Mouse (Mus musculus) MEL (cell line): Measurements from ENCODE around the gene Tpd52l2.

Source experiments
- ETS1 ChIP-seq: IDR thresholded peaks from 2 replicates; pipeline ENCODE4 v1.6.1; 2012; ENCODE audit warnings: low read depth, mild to moderate bottlenecking, inconsistent platforms, low read length, improper control_type of control experiment, moderate library complexity
- MAZ ChIP-seq: IDR thresholded peaks from 2 replicates; pipeline ENCODE4 v1.6.1; 2012; ENCODE audit warnings: low read depth, mild to moderate bottlenecking, inconsistent platforms, low read length, improper control_type of control experiment
- RCOR1 ChIP-seq: IDR thresholded peaks from 2 replicates; pipeline ENCODE4 v1.6.1; 2012; ENCODE audit warnings: low read depth, mild to moderate bottlenecking, inconsistent platforms, low read length, improper control_type of control experiment
- SMC3 ChIP-seq: IDR thresholded peaks from 2 replicates; pipeline ENCODE4 v1.6.1; 2011; ENCODE audit warnings: low read depth, low read length, improper control_type of control experiment

- TF ChIP-seq MAZ, result no peak
- TF ChIP-seq SMC3, result no peak
- no peak for TF ChIP-seq RCOR1
- TF ChIP-seq ETS1, result no peak
Measured at GRCm38 (mm10) chr2:181487338-181488277, 9.3 kb upstream of the Tpd52l2 start.
